Mouse (Mus musculus) urinary bladder, postnatal 14 days (tissue): Measurements from ENCODE around the gene Olfr1280.
"Not testable (repeated sequence)": the region's sequence is repeated elsewhere in the genome, so short reads cannot be mapped to it uniquely, and the experiment has no call there.

Experiments
- DNase-seq: peaks from one replicate; pipeline ENCODE4 v3.0.0; 2021; ENCODE audit warnings: low spot score

Olfr1280 gene

DNA sequence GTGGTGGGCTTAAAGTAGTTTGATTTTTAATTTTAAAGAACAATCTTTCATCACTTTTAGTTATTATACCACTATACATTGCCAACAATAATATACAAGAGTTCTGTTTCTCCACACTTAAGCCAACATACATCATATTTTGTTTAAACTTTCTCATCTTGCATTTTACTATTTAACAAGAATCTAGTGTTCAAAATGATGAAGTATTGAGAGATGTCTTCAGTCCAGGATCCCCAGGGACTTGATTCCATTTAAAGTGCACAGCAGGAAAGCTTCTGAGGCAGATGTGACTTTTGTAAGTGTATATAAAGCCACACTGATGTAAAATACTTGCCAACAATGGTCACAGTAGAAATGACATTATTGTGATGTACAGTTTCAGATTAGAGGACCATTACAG lies at the start of gene Olfr1280:
Olfr1280 (plus strand) TSS at position 301 of the 400 bp plus-strand sequence.
- no peak for DNase-seq

DNA sequence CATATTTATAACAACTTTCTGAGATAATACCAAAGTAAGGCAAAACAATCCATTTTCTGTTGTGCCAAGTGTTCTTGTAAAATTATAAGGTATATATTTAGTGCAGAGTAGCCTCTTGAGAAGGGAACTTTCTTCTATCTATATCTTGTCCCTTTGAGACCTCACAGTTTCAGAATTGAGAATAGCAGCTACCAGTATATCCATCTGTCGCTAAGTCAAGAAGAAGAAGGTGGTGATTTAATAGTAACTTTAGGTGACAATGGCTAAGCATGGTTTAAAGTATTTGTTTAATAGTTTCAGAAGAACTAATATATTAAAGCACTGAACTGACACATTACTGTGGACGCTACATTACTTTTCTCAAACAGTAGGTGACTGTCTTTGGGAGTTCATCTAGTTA lies 39.8 kb upstream of the Olfr1280 start, which contains the start of gene Olfr1277:
Olfr1277 (minus strand) TSS at position 101 of the 400 bp plus-strand sequence.
- DNase-seq = no peak

DNA sequence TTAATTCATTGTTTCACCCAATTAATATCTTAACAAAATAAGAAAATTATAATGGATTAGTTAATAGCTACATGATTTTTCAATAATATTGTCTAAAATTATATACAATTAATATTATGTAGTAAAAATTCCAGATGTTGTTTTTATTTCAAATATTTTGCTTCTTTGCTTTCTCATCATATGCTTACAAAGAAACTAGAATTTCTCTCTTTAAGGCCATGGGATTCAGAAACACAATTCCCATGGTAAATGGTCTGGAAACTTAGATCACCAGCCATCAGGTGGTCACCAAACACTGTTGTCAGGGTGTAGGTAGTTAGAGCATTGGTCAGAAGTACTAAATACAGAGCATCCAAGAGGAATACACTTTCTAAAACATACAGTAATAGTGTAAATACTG lies 24.0 kb upstream of the Olfr1280 start, which contains the start of gene Olfr1278:
Olfr1278 (plus strand) TSS at position 301 of the 400 bp plus-strand sequence.
- DNase-seq = no peak

DNA sequence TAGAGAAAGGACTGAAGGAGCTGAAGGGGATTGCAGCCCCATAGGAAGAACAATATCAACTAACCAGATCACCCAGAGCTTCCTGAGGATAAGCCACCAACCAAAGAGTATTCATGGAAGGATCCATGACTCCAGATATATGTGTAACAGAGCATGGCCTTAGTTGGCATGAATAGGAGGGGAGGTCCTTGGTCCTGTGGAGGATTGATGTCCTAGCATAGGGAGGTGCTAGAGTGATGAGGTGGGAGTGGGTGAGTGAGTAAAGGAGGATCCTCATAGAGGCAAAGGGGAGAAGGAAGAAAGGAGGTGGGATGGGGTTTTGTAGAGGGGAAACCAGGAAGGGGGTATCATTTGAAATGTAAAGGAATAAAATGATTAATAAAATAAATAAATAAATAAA lies 15.3 kb upstream of the Olfr1280 start:
- no peak for DNase-seq

DNA sequence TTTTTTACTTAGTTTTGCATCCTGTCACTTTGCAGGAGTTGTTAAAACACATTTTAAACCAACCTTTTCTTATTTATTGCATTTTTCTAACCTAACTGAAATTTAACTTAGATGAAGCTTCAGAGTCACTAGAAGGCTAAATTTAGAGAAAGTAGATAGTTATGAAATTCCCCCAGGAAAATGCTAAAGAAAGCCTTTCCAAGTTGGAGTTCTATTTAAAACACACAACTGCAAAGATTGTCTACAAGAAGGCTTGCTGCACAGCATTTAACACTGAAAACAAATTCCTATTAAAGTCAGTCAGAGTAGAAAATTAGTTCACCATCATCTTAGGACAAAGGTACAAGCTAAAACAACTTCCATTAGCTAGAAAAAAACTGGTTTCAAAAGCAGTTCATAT lies 13.4 kb upstream of the Olfr1280 start, which contains the start of gene Olfr1279:
Olfr1279 (plus strand) TSS at position 262 of the 400 bp plus-strand sequence.
- no peak for DNase-seq

DNA sequence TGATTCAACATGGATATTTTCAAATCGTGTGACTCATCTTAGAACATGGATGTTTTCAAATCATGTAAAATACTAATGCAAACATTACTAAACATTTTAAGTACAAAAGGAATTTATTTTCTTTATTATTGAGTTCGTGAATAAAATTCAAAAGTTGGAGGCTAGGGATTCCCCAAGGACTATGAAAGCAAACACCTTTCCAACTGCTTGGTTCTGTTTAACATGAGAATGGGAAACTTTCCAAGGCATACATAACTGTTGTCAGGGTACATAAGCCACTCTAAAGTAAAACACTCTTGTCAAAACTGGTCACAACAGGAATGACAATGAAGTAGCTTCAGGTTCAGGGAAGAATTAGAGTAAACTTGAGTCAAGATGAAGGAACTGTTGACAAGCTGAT lies 12.4 kb downstream of the Olfr1280 start, which contains the start of gene Olfr1281:
Olfr1281 (plus strand) TSS at position 301 of the 400 bp plus-strand sequence.
- no peak for DNase-seq

DNA sequence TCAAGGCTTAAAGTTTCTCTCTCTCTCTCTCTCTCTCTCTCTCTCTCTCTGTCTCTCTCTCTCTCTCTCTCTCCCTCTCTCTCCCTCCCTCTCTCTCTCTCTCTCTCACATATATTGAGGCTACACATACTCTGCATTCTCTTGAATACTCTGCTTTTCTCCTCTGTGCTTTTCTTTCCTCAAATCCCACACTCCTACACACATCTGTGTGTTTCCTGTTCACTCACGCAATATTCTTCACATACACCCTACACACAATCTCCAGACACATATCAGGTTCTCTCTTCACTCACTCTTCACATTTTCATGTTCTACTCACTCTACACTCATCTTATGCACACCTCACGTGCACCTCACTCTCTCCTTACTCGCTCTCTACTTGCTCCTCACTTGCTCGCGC lies 19.9 kb downstream of the Olfr1280 start:
- not testable (repeated sequence) for DNase-seq

DNA sequence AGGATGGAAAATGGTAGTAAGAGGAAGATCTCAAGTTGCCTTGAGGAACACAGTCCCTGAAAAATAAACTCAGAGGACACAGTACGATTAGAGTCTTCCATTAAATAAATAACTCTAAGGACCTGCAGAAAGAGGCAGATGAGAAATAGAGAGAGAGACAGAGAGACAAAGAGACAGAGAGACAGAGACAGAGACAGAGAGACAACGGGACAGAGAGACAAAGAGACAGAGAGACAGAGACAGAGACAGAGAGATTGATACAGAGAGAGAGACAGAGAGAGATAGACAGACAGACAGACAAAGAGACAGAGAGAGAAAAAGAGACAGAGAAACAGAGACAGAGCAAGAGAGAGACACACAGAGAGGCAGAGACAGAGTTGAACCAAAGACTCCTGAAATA lies 22.2 kb downstream of the Olfr1280 start, which contains the start of gene Olfr1282:
Olfr1282 (minus strand) TSS at position 101 of the 400 bp plus-strand sequence.
- DNase-seq = no peak

DNA sequence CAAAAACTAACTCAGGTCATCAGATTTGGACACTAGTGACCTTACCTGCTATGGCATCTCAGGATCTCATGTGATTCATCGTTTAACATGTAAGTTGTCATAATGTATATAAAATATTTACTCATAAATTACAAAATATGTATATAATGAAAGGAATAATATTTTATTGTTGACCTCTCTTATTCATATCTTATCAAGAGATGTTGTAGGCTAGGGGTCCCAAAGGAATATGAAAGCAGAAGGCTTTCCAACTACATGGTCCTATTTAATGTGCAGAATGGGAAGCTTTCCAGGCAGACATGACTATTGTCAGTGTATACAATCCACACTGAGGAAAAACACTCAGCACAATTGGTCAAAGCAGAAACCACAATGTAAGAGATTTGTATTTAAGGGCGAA lies 52.7 kb downstream of the Olfr1280 start, which contains the start of gene Olfr1283:
Olfr1283 (plus strand) TSS at position 301 of the 400 bp plus-strand sequence.
- no peak for DNase-seq

DNA sequence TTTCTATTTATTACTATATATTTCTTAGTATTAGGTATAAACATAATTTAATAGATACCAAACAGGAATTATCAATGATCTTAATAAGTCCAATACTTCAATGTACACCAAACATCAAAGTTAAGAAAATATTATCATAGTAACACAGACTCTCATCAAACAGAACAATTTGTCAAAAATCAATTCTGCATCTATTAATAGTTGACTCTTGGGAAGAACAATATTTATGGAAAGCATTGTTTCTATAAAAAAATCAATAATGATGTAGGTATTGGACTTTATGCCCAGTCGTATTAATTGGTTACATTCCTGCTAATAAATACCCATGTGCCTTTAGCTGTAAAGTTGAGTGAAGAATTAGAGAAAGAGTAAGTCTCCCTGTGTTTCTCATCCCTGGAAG lies 61.4 kb downstream of the Olfr1280 start, which contains the start of gene Olfr1284:
Olfr1284 (plus strand) TSS at position 301 of the 400 bp plus-strand sequence.
- DNase-seq = no peak
